Mouse (Mus musculus): Measurements from ENCODE around the gene Rcl1. TPM values are rescaled to one million over a fixed set of nuclear protein-coding genes. Genes with fewer than 3 reads are reported as not detected.

Rcl1 gene
- total and polyA plus RNA-seq, 3 experiments, result 32.8 to 57.4 (median 47.1) TPM

- Histone ChIP-seq H3K36me3 (replicated peaks) (no peaks in the 10 kb centered on the region), H3K4me3 (ENCODE audit: low read depth, low read length) (no peak overlapping the region), H3K9me3 (replicated peaks) (peaks cover 1% of the 10 kb centered on the region; the same call in 1 of the 2 replicates), H3K4me1 (ENCODE audit: insufficient read depth, low read depth, low read length) (no peaks in the 10 kb centered on the region; the same call in 1 of the 2 replicates), H3K27me3 (ENCODE audit: insufficient read depth, low read length) (no peaks in the 10 kb centered on the region)
- DNase-seq (ENCODE audit: low spot score) (no peak), ATAC-seq (ENCODE audit: extremely low read depth, insufficient number of reproducible peaks, low FRiP score, poor library complexity, severe bottlenecking) (no peak)
- TF ChIP-seq POLR2AphosphoS5 (IDR thresholded peaks at IDR 0.05; ENCODE audit: insufficient replicate concordance, low read depth, low read length), result no peak
- no peak for TF ChIP-seq GATA1 (IDR thresholded peaks at IDR 0.05; ENCODE audit: borderline replicate concordance, low read length)
- TF ChIP-seq GATA2 (IDR thresholded peaks at IDR 0.05; ENCODE audit: borderline replicate concordance, low read depth, low read length), result no peak
- no peak for TF ChIP-seq CTCF (IDR thresholded peaks at IDR 0.05; ENCODE audit: low read depth, low read length)
- TF ChIP-seq TAL1 (conservative IDR thresholded peaks at IDR 0.05; ENCODE audit: low read depth, low read length), result no peak
Measured at GRCm38 (mm10) chr19:29163817-29164527, 62.8 kb downstream of the Rcl1 start.

GRCm38 (mm10) chr19:29164528-29165166, 63.5 kb downstream of the Rcl1 start:
- ATAC-seq (ENCODE audit: extremely low read depth, insufficient number of reproducible peaks, low FRiP score, poor library complexity, severe bottlenecking), result no peak
- Histone ChIP-seq H3K9me3 (replicated peaks) (no peaks in the 10 kb centered on the region), H3K4me3 (ENCODE audit: low read depth, low read length) (no peak overlapping the region), H3K4me1 (ENCODE audit: insufficient read depth, low read depth, low read length) (no peaks in the 10 kb centered on the region; the same call in 1 of the 2 replicates), H3K27me3 (ENCODE audit: insufficient read depth, low read length) (no peaks in the 10 kb centered on the region), H3K36me3 (replicated peaks) (no peaks in the 10 kb centered on the region)
- DNase-seq (ENCODE audit: low spot score), result peak; percentile 20
- TF ChIP-seq POLR2AphosphoS5 (IDR thresholded peaks at IDR 0.05; ENCODE audit: insufficient replicate concordance, low read depth, low read length) (no peak), CTCF (IDR thresholded peaks at IDR 0.05; ENCODE audit: low read depth, low read length) (no peak), GATA1 (IDR thresholded peaks at IDR 0.05; ENCODE audit: borderline replicate concordance, low read length) (no peak), TAL1 (conservative IDR thresholded peaks at IDR 0.05; ENCODE audit: low read depth, low read length) (no peak), GATA2 (IDR thresholded peaks at IDR 0.05; ENCODE audit: borderline replicate concordance, low read depth, low read length) (no peak)

- DNase-seq (ENCODE audit: low spot score), result no peak
- no peak for ATAC-seq (ENCODE audit: extremely low read depth, insufficient number of reproducible peaks, low FRiP score, poor library complexity, severe bottlenecking)
- no peaks in the 10 kb centered on the region for H3K9me3 ChIP-seq (replicated peaks)
- H3K36me3 ChIP-seq (replicated peaks), result no peaks in the 10 kb centered on the region
- no peaks in the 10 kb centered on the region; the same call in 1 of the 2 replicates for H3K4me1 ChIP-seq (ENCODE audit: insufficient read depth, low read depth, low read length)
- no peak overlapping the region for H3K4me3 ChIP-seq (ENCODE audit: low read depth, low read length)
- no peaks in the 10 kb centered on the region for H3K27me3 ChIP-seq (ENCODE audit: insufficient read depth, low read length)
- no peak for TF ChIP-seq POLR2AphosphoS5 (IDR thresholded peaks at IDR 0.05; ENCODE audit: insufficient replicate concordance, low read depth, low read length)
- TF ChIP-seq TAL1 (conservative IDR thresholded peaks at IDR 0.05; ENCODE audit: low read depth, low read length), result no peak
- TF ChIP-seq GATA2 (IDR thresholded peaks at IDR 0.05; ENCODE audit: borderline replicate concordance, low read depth, low read length), result no peak
- no peak for TF ChIP-seq GATA1 (IDR thresholded peaks at IDR 0.05; ENCODE audit: borderline replicate concordance, low read length)
- TF ChIP-seq CTCF (IDR thresholded peaks at IDR 0.05; ENCODE audit: low read depth, low read length), result no peak
Measured at GRCm38 (mm10) chr19:29167938-29168337, 66.8 kb downstream of the Rcl1 start.

GRCm38 (mm10) chr19:29180336-29180735, 79.2 kb downstream of the Rcl1 start:
- DNase-seq (ENCODE audit: low spot score), result no peak
- H3K36me3 ChIP-seq (replicated peaks), result no peaks in the 10 kb centered on the region
- ATAC-seq (ENCODE audit: extremely low read depth, insufficient number of reproducible peaks, low FRiP score, poor library complexity, severe bottlenecking), result no peak
- peaks cover 11% of the 10 kb centered on the region for H3K9me3 ChIP-seq (replicated peaks)
- peaks cover 8% of the 10 kb centered on the region; the same call in 1 of the 2 replicates for H3K27me3 ChIP-seq (ENCODE audit: insufficient read depth, low read length)
- H3K4me3 ChIP-seq (ENCODE audit: low read depth, low read length), result no peak overlapping the region
- TF ChIP-seq POLR2AphosphoS5 (IDR thresholded peaks at IDR 0.05; ENCODE audit: insufficient replicate concordance, low read depth, low read length), result no peak
- no peak for TF ChIP-seq GATA1 (IDR thresholded peaks at IDR 0.05; ENCODE audit: borderline replicate concordance, low read length)
- no peak for TF ChIP-seq TAL1 (conservative IDR thresholded peaks at IDR 0.05; ENCODE audit: low read depth, low read length)
- no peak for TF ChIP-seq CTCF (IDR thresholded peaks at IDR 0.05; ENCODE audit: low read depth, low read length)
- no peak for TF ChIP-seq GATA2 (IDR thresholded peaks at IDR 0.05; ENCODE audit: borderline replicate concordance, low read depth, low read length)
- peaks cover 6% of the 10 kb centered on the region; the same call in 1 of the 2 replicates for H3K4me1 ChIP-seq (ENCODE audit: insufficient read depth, low read depth, low read length)

- ATAC-seq (ENCODE audit: extremely low read depth, insufficient number of reproducible peaks, low FRiP score, poor library complexity, severe bottlenecking) (no peak), DNase-seq (ENCODE audit: low spot score) (no peak)
- peaks cover 8% of the 10 kb centered on the region; the same call in 1 of the 2 replicates for H3K27me3 ChIP-seq (ENCODE audit: insufficient read depth, low read length)
- no peaks in the 10 kb centered on the region for H3K36me3 ChIP-seq (replicated peaks)
- no peak for TF ChIP-seq GATA2 (IDR thresholded peaks at IDR 0.05; ENCODE audit: borderline replicate concordance, low read depth, low read length)
- TF ChIP-seq CTCF (IDR thresholded peaks at IDR 0.05; ENCODE audit: low read depth, low read length), result no peak
- no peak for TF ChIP-seq POLR2AphosphoS5 (IDR thresholded peaks at IDR 0.05; ENCODE audit: insufficient replicate concordance, low read depth, low read length)
- TF ChIP-seq GATA1 (IDR thresholded peaks at IDR 0.05; ENCODE audit: borderline replicate concordance, low read length), result no peak
- TF ChIP-seq TAL1 (conservative IDR thresholded peaks at IDR 0.05; ENCODE audit: low read depth, low read length), result no peak
- peaks cover 22% of the 10 kb centered on the region for H3K4me1 ChIP-seq (ENCODE audit: insufficient read depth, low read depth, low read length)
- no peak overlapping the region for H3K4me3 ChIP-seq (ENCODE audit: low read depth, low read length)
- peaks cover 11% of the 10 kb centered on the region for H3K9me3 ChIP-seq (replicated peaks)
Measured at GRCm38 (mm10) chr19:29182166-29182565, 81.0 kb downstream of the Rcl1 start.

- TF ChIP-seq POLR2AphosphoS5 (IDR thresholded peaks at IDR 0.05; ENCODE audit: insufficient replicate concordance, low read depth, low read length), result no peak
- DNase-seq (ENCODE audit: low spot score) (no peak), ATAC-seq (ENCODE audit: extremely low read depth, insufficient number of reproducible peaks, low FRiP score, poor library complexity, severe bottlenecking) (no peak)
- Histone ChIP-seq H3K27me3 (ENCODE audit: insufficient read depth, low read length) (peaks cover 8% of the 10 kb centered on the region; the same call in 1 of the 2 replicates), H3K9me3 (replicated peaks) (no peaks in the 10 kb centered on the region), H3K4me3 (ENCODE audit: low read depth, low read length) (no peak overlapping the region), H3K4me1 (ENCODE audit: insufficient read depth, low read depth, low read length) (peaks cover 26% of the 10 kb centered on the region), H3K36me3 (replicated peaks) (no peaks in the 10 kb centered on the region)
Measured at GRCm38 (mm10) chr19:29185122-29185521, 83.9 kb downstream of the Rcl1 start.
